Mouse (Mus musculus) heart, postnatal 0 days (tissue): ENCODE data around the gene Rptor.

Source experiments
- CTCF ChIP-seq: IDR thresholded peaks from 2 replicates; pipeline ENCODE4 v1.5.1; 2016; ENCODE audit warnings: antibody characterized with exemption, control low read depth, low read depth
- EP300 ChIP-seq: IDR thresholded peaks from 2 replicates; pipeline ENCODE4 v1.6.1; 2016; ENCODE audit warnings: antibody characterized with exemption, low read depth

DNA sequence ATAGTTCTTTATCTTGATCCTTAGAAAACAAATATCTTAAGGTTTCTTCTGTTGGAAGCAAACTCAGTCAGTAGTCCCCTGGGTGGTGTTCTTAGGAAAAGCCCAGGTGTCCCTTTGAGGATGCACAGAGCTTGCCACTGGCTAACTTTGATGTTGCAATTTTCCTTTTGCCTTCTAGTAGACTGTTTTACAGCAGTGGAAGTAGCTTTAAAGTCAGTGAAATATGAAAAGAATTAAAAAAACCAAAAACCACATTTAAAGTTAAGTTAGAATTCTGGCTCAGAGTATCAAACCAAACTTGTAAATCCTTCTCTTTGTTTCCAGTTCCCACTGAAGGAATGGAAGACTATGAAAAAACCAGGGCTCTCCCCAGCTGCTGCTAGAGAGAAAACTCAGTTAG is 47.8 kb downstream of the Rptor start:
- TF ChIP-seq CTCF = no peak
- no peak for TF ChIP-seq EP300
